30 mouse cellular contexts compared by ENCODE assay signal in genomic region chr1:36522210-36522609, GRCm38 (mm10). TPM values are rescaled to one million over a fixed set of nuclear protein-coding genes. Genes with fewer than 3 reads are reported as not detected.
DNase-seq lines count a peak whose midpoint lies in the region; ATAC-seq and TF ChIP-seq lines count a peak whose summit lies in the region.
"Had no signal": no experiment of that assay in that cellular context is flagged by ENCODE, and none has a peak within 500 bp of the region (broad histone marks: within the 10 kb centered on the region; RNA-seq: fewer than 3 reads in every experiment).

No protein-coding gene starts in this region.

- ATAC-seq in heart, embryonic 13.5 days (ENCODE audit: extremely low read depth, insufficient number of reproducible peaks, low FRiP score, low TSS enrichment) = no peak
- no peak for ATAC-seq in limb, embryonic 12.5 days (ENCODE audit: insufficient number of reproducible peaks, insufficient read depth, low FRiP score, low TSS enrichment, low read depth)
- ATAC-seq in limb, embryonic 14.5 days (ENCODE audit: low FRiP score, low read depth) = no peak
- ATAC-seq in hindbrain, embryonic 14.5 days (ENCODE audit: low FRiP score) = no peak
- ATAC-seq: CD4-positive, CD25-positive, alpha-beta regulatory T cell, adult 4 months; forebrain, embryonic 13.5 days; hindbrain, postnatal 0 days; inflammation-experienced regulatory T-cells, adult 6 months; intestine, embryonic 16.5 days had no signal

- H3K4me2 ChIP-seq in heart, embryonic 13.5 days = no peak overlapping the region
- no peak overlapping the region for H3K4me2 ChIP-seq in limb, embryonic 12.5 days
- H3K4me2 ChIP-seq in limb, embryonic 14.5 days (replicated peaks; ENCODE audit: low read depth, low read length, severe bottlenecking) = no peak overlapping the region
- no peak overlapping the region for H3K4me2 ChIP-seq in hindbrain, embryonic 14.5 days (replicated peaks)
- H3K4me2 ChIP-seq: forebrain, embryonic 13.5 days; heart, embryonic 11.5 days; hindbrain, embryonic 13.5 days had no signal

- H3K27ac ChIP-seq in heart, embryonic 13.5 days (replicated peaks) = peak overlapping the region; percentile 91
- peak overlapping the region; percentile 90 for H3K27ac ChIP-seq in limb, embryonic 12.5 days
- H3K27ac ChIP-seq in limb, embryonic 10.5 days = no peak overlapping the region
- 0 out of 2 replicates have a peak overlapping the region, but pooled peaks have one; percentile 61 for H3K27ac ChIP-seq in limb, embryonic 14.5 days (replicated peaks; ENCODE audit: low read depth, low read length)
- no peak overlapping the region for H3K27ac ChIP-seq in hindbrain, embryonic 14.5 days
- H3K27ac ChIP-seq: forebrain, embryonic 10.5 days; heart, adult 2 months; hindbrain, embryonic 10.5 days; hindbrain, postnatal 0 days had no signal

- DNase-seq in heart, adult 18-20 months = no peak
- DNase-seq in limb, embryonic 10.5 days (ENCODE audit: low spot score) = no peak
- DNase-seq in brain, adult 2 months (ENCODE audit: low read depth, low spot score) = peak; percentile 54
- DNase-seq in limb, embryonic 14.5 days (ENCODE audit: low spot score) = no peak
- DNase-seq in adrenal gland, postnatal 10 days = no peak
- DNase-seq in hindbrain, embryonic 14.5 days (ENCODE audit: low spot score) = no peak
- DNase-seq: adrenal gland, adult 2 months; adrenal gland, postnatal 25 days; cerebellum, adult 11-12 months; cerebellum, adult 8-10 months; cerebellum, postnatal 10 days; gastrocnemius, postnatal 25 days; heart, adult 2 months; heart, postnatal 36 days had no signal

- H3K9ac ChIP-seq in heart, embryonic 13.5 days = 0 out of 2 replicates have a peak overlapping the region, but pooled peaks have one; percentile 1
- no peak overlapping the region for H3K9ac ChIP-seq in limb, embryonic 12.5 days (replicated peaks)
- no peak overlapping the region for H3K9ac ChIP-seq in limb, embryonic 14.5 days (ENCODE audit: low read depth, low read length, severe bottlenecking)
- no peak overlapping the region for H3K9ac ChIP-seq in hindbrain, embryonic 14.5 days
- H3K9ac ChIP-seq: forebrain, embryonic 13.5 days; hindbrain, embryonic 13.5 days had no signal

- TF ChIP-seq POLR2A in limb, embryonic 14.5 days (IDR thresholded peaks at IDR 0.05; ENCODE audit: borderline replicate concordance, extremely low read depth, insufficient read depth, insufficient read length) = no peak

- H3K9me3 ChIP-seq in heart, embryonic 13.5 days = no peaks in the 10 kb centered on the region
- no peaks in the 10 kb centered on the region for H3K9me3 ChIP-seq in limb, embryonic 12.5 days
- no peaks in the 10 kb centered on the region for H3K9me3 ChIP-seq in limb, embryonic 10.5 days (replicated peaks)
- H3K9me3 ChIP-seq in limb, embryonic 14.5 days (ENCODE audit: control insufficient read depth, low read length) = no peaks in the 10 kb centered on the region
- no peaks in the 10 kb centered on the region for H3K9me3 ChIP-seq in hindbrain, embryonic 14.5 days (ENCODE audit: control insufficient read depth, low read length)
- H3K9me3 ChIP-seq: forebrain, embryonic 10.5 days; forebrain, embryonic 13.5 days; hindbrain, embryonic 10.5 days; hindbrain, embryonic 13.5 days had no signal

- WGBS in heart, embryonic 13.5 days = 88% methylated on average over 7 of the region's 7 CpGs
- WGBS in limb, embryonic 12.5 days = 90% methylated on average over 7 of the region's 7 CpGs
- whole genome bisulfite sequencing in limb, embryonic 10.5 days = 94% methylated on average over 7 of the region's 7 CpGs
- 94% methylated on average over 7 of the region's 7 CpGs for WGBS in limb, embryonic 14.5 days
- 94% methylated on average over 7 of the region's 7 CpGs for WGBS in hindbrain, embryonic 14.5 days

- peaks cover 44% of the 10 kb centered on the region for H3K4me1 ChIP-seq in heart, embryonic 13.5 days
- peaks cover 31% of the 10 kb centered on the region for H3K4me1 ChIP-seq in limb, embryonic 12.5 days (replicated peaks)
- H3K4me1 ChIP-seq in limb, embryonic 10.5 days = no peaks in the 10 kb centered on the region
- peaks cover 12% of the 10 kb centered on the region; the same call in 1 of the 2 replicates for H3K4me1 ChIP-seq in limb, embryonic 14.5 days (ENCODE audit: control insufficient read depth, insufficient read depth, low read length)
- H3K4me1 ChIP-seq in hindbrain, embryonic 14.5 days (replicated peaks; ENCODE audit: control insufficient read depth, insufficient read depth, low read length) = no peaks in the 10 kb centered on the region; the same call in 1 of the 2 replicates
- H3K4me1 ChIP-seq: forebrain, embryonic 10.5 days had no signal

- peaks cover 88% of the 10 kb centered on the region for H3K36me3 ChIP-seq in heart, embryonic 13.5 days
- peaks cover 88% of the 10 kb centered on the region for H3K36me3 ChIP-seq in limb, embryonic 12.5 days
- peaks cover 98% of the 10 kb centered on the region for H3K36me3 ChIP-seq in limb, embryonic 10.5 days
- H3K36me3 ChIP-seq in limb, embryonic 14.5 days (ENCODE audit: control insufficient read depth, insufficient read depth, low read length) = peaks cover 80% of the 10 kb centered on the region
- peaks cover 88% of the 10 kb centered on the region for H3K36me3 ChIP-seq in hindbrain, embryonic 14.5 days (replicated peaks; ENCODE audit: control insufficient read depth, insufficient read depth)

- no peaks in the 10 kb centered on the region for H3K27me3 ChIP-seq in heart, embryonic 13.5 days (replicated peaks)
- no peaks in the 10 kb centered on the region for H3K27me3 ChIP-seq in limb, embryonic 12.5 days
- no peaks in the 10 kb centered on the region for H3K27me3 ChIP-seq in limb, embryonic 10.5 days (ENCODE audit: low read depth, poor library complexity, severe bottlenecking)
- H3K27me3 ChIP-seq in limb, embryonic 14.5 days (ENCODE audit: control insufficient read depth, insufficient read depth, low read length) = no peaks in the 10 kb centered on the region
- no peaks in the 10 kb centered on the region for H3K27me3 ChIP-seq in hindbrain, embryonic 14.5 days (ENCODE audit: control insufficient read depth, insufficient read depth, low read length)
- H3K27me3 ChIP-seq: forebrain, embryonic 13.5 days; hindbrain, embryonic 13.5 days had no signal

- no peak overlapping the region for H3K4me3 ChIP-seq in heart, embryonic 13.5 days
- H3K4me3 ChIP-seq in limb, embryonic 12.5 days (replicated peaks) = no peak overlapping the region
- H3K4me3 ChIP-seq in limb, embryonic 10.5 days = no peak overlapping the region
- no peak overlapping the region for H3K4me3 ChIP-seq in limb, embryonic 14.5 days (replicated peaks; ENCODE audit: low read length)
- H3K4me3 ChIP-seq in hindbrain, embryonic 14.5 days (replicated peaks; ENCODE audit: low read length) = no peak overlapping the region
- H3K4me3 ChIP-seq: forebrain, embryonic 10.5 days; forebrain, embryonic 13.5 days; heart, adult 2 months; hindbrain, embryonic 10.5 days; hindbrain, embryonic 13.5 days had no signal

RNA-seq across cellular contexts. Expression of gene Cnnm3, which starts 10.5 kb away (rescaled TPM):
- polyA plus RNA-seq in heart, embryonic 13.5 days (2015; fragmentation: Nextera tagmentation; extraction: Ambion mirVana) = 2.0 and 2.4 TPM in 2 replicates
- total RNA-seq in heart, adult 18-20 months (2021) = 10 to 100 TPM; 13.1 to 16.6 TPM
- polyA plus RNA-seq in limb, embryonic 12.5 days (2016; fragmentation: Nextera tagmentation; extraction: Ambion mirVana) = 4.4 and 5.9 TPM in 2 replicates
- polyA plus RNA-seq in limb, embryonic 10.5 days (2016; fragmentation: Nextera tagmentation; extraction: Ambion mirVana) = 3.6 and 4.5 TPM in 2 replicates
- 22.5 and 25.9 TPM in 2 replicates for polyA plus RNA-seq in limb, embryonic 14.5 days (2012; rRNA removed)
- polyA plus RNA-seq in limb, embryonic 14.5 days (2014; fragmentation: Nextera tagmentation; extraction: Ambion mirVana) = 6.4 and 6.8 TPM in 2 replicates
- 10 to 100 TPM; 23.1 to 29.8 TPM for total RNA-seq in adrenal gland, postnatal 10 days (2021)
- polyA plus RNA-seq in hindbrain, embryonic 14.5 days (2014; fragmentation: Nextera tagmentation; extraction: Ambion mirVana) = 6.1 and 6.8 TPM in 2 replicates

RNA-seq across cellular contexts. Expression of gene Ankrd23, which starts 14.5 kb away (rescaled TPM):
- 17.7 and 20.1 TPM in 2 replicates for polyA plus RNA-seq in heart, embryonic 13.5 days (2015; fragmentation: Nextera tagmentation; extraction: Ambion mirVana)
- total RNA-seq in heart, adult 18-20 months (2021) = 100 to 1,000 TPM; 315 to 408 TPM
- polyA plus RNA-seq in limb, embryonic 12.5 days (2016; fragmentation: Nextera tagmentation; extraction: Ambion mirVana) = 18.5 and 19.0 TPM in 2 replicates
- 14.3 and 16.8 TPM in 2 replicates for polyA plus RNA-seq in limb, embryonic 10.5 days (2016; fragmentation: Nextera tagmentation; extraction: Ambion mirVana)
- 27.4 and 32.8 TPM in 2 replicates for polyA plus RNA-seq in limb, embryonic 14.5 days (2012; rRNA removed)
- polyA plus RNA-seq in limb, embryonic 14.5 days (2014; fragmentation: Nextera tagmentation; extraction: Ambion mirVana) = 9.9 and 11.6 TPM in 2 replicates
- total RNA-seq in adrenal gland, postnatal 10 days (2021) = 10 to 100 TPM; 22.5 to 73.8 TPM
- polyA plus RNA-seq in hindbrain, embryonic 14.5 days (2014; fragmentation: Nextera tagmentation; extraction: Ambion mirVana) = 6.9 and 10.6 TPM in 2 replicates

RNA-seq across cellular contexts. Expression of gene Gm42417, which starts 17.0 kb away (rescaled TPM):
- not detected in 2 replicates for polyA plus RNA-seq in heart, embryonic 13.5 days (2015; fragmentation: Nextera tagmentation; extraction: Ambion mirVana)
- total RNA-seq in heart, adult 18-20 months (2021) = 100 to 1,000 TPM; 174 to 267 TPM
- polyA plus RNA-seq in limb, embryonic 12.5 days (2016; fragmentation: Nextera tagmentation; extraction: Ambion mirVana) = 0.67 and 0.74 TPM in 2 replicates
- 0.39 TPM in 1 of 2 replicates, not detected in the other for polyA plus RNA-seq in limb, embryonic 10.5 days (2016; fragmentation: Nextera tagmentation; extraction: Ambion mirVana)
- polyA plus RNA-seq in limb, embryonic 14.5 days (2012; rRNA removed) = 0.47 TPM in 1 of 2 replicates, not detected in the other
- not detected in 2 replicates for polyA plus RNA-seq in limb, embryonic 14.5 days (2014; fragmentation: Nextera tagmentation; extraction: Ambion mirVana)
- total RNA-seq in adrenal gland, postnatal 10 days (2021) = 10 to 100 TPM; 10.2 to 32.9 TPM
- polyA plus RNA-seq in hindbrain, embryonic 14.5 days (2014; fragmentation: Nextera tagmentation; extraction: Ambion mirVana) = 0.23 and 1.1 TPM in 2 replicates
- total RNA-seq: adrenal gland, adult 2 months; adrenal gland, postnatal 25 days; hindbrain, postnatal 0 days; MEL had no signal
- polyA plus RNA-seq: adrenal gland, adult 2 months; embryonic facial prominence, embryonic 11.5 days; embryonic facial prominence, embryonic 14.5 days; forebrain, embryonic 10.5 days; gonadal fat pad, adult 2 months; heart, adult 2 months; heart, embryonic 11.5 days; heart, postnatal 0 days; hindbrain, embryonic 13.5 days; hindbrain, postnatal 0 days had no signal

RNA-seq across cellular contexts. Expression of gene Ankrd39, which starts 25.0 kb away (rescaled TPM):
- 23.6 and 27.2 TPM in 2 replicates for polyA plus RNA-seq in heart, embryonic 13.5 days (2015; fragmentation: Nextera tagmentation; extraction: Ambion mirVana)
- total RNA-seq in heart, adult 18-20 months (2021) = 1 to 10 TPM; 5.8 to 6.2 TPM
- 24.1 and 26.8 TPM in 2 replicates for polyA plus RNA-seq in limb, embryonic 12.5 days (2016; fragmentation: Nextera tagmentation; extraction: Ambion mirVana)
- polyA plus RNA-seq in limb, embryonic 10.5 days (2016; fragmentation: Nextera tagmentation; extraction: Ambion mirVana) = 19.5 and 20.3 TPM in 2 replicates
- polyA plus RNA-seq in limb, embryonic 14.5 days (2012; rRNA removed) = 22.4 and 26.2 TPM in 2 replicates
- polyA plus RNA-seq in limb, embryonic 14.5 days (2014; fragmentation: Nextera tagmentation; extraction: Ambion mirVana) = 22.5 and 22.9 TPM in 2 replicates
- total RNA-seq in adrenal gland, postnatal 10 days (2021) = 10 to 100 TPM; 12.9 to 21.6 TPM
- 23.9 and 26.9 TPM in 2 replicates for polyA plus RNA-seq in hindbrain, embryonic 14.5 days (2014; fragmentation: Nextera tagmentation; extraction: Ambion mirVana)

RNA-seq across cellular contexts. Expression of gene Sema4c, which starts 35.9 kb away (rescaled TPM):
- 10.0 and 10.2 TPM in 2 replicates for polyA plus RNA-seq in heart, embryonic 13.5 days (2015; fragmentation: Nextera tagmentation; extraction: Ambion mirVana)
- 10 to 100 TPM in 1 of 2 experiments, 1 to 10 TPM in 1; 9.2 to 10.4 TPM for total RNA-seq in heart, adult 18-20 months (2021)
- polyA plus RNA-seq in limb, embryonic 12.5 days (2016; fragmentation: Nextera tagmentation; extraction: Ambion mirVana) = 34.1 and 35.3 TPM in 2 replicates
- polyA plus RNA-seq in limb, embryonic 10.5 days (2016; fragmentation: Nextera tagmentation; extraction: Ambion mirVana) = 28.5 and 34.2 TPM in 2 replicates
- polyA plus RNA-seq in limb, embryonic 14.5 days (2012; rRNA removed) = 45.9 and 48.5 TPM in 2 replicates
- polyA plus RNA-seq in limb, embryonic 14.5 days (2014; fragmentation: Nextera tagmentation; extraction: Ambion mirVana) = 2.0 and 4.0 TPM in 2 replicates
- 10 to 100 TPM; 27.3 to 28.9 TPM for total RNA-seq in adrenal gland, postnatal 10 days (2021)
- polyA plus RNA-seq in hindbrain, embryonic 14.5 days (2014; fragmentation: Nextera tagmentation; extraction: Ambion mirVana) = 3.1 and 3.8 TPM in 2 replicates

Comparison
In these comparisons a context has a peak if more than half of its experiments do, and no peak if none do; other contexts are left out.
1. H3K27ac ChIP-seq: peak in heart, embryonic 13.5 days (single experiment), limb, embryonic 12.5 days (single experiment) and limb, embryonic 14.5 days (single experiment); none in limb, embryonic 10.5 days (single experiment) and hindbrain, embryonic 14.5 days (single experiment).